Mouse (Mus musculus) heart, postnatal 14 days (tissue): Measurements from ENCODE around the gene Gm15155. TPM values are rescaled to one million over a fixed set of nuclear protein-coding genes. Genes with fewer than 3 reads are reported as not detected.
"Not testable (repeated sequence)": the region's sequence is repeated elsewhere in the genome, so short reads cannot be mapped to it uniquely, and the experiment has no call there.

Source experiments
- DNase-seq, 2 experiments: peaks; one replicate each; pipeline ENCODE4 v3.0.0; 2021 to 2022
- intact Hi-C: fragments of 180-260 bp; cut with DNase I; formaldehyde crosslinking; loops from one replicate; pipeline ENCODE4 v1.15.1; 2025
- long read RNA-seq, 2 experiments: library from polyadenylated mRNA; stranded (forward); transcript quantifications; one replicate each; pipeline ENCODE4 v2.0.0; 2021
- total RNA-seq, 2 experiments: library from RNA; stranded (reverse); gene quantifications; 2 replicates each; pipeline ENCODE4 v1.2.3; 2021

Gm15155 gene
- not detected for total RNA-seq
- long read RNA-seq, experiment 1: 0 reads
- long read RNA-seq, experiment 2: 0 reads

GRCm38 (mm10) chrX:155624341-155624841 is at the start of gene Gm15155:
Gm15155 (plus strand) TSS chrX:155624741.
- no peak for DNase-seq
- intact Hi-C loops: no loop called here

GRCm38 (mm10) chrX:155579791-155580190 is 44.8 kb upstream of the Gm15155 start:
- intact Hi-C loops: no loop called here
- no peak for DNase-seq

- no peak for DNase-seq
- intact Hi-C loops: no loop called here
These were observed 40.0 kb upstream of the Gm15155 start for GRCm38 (mm10) chrX:155584586-155584985.

- DNase-seq: no peak
- intact Hi-C loops: no loop called here
These were observed 33.1 kb upstream of the Gm15155 start for GRCm38 (mm10) chrX:155591490-155591889.

GRCm38 (mm10) chrX:155592467-155592866 is 32.1 kb upstream of the Gm15155 start:
- DNase-seq: no peak
- intact Hi-C loops: no loop called here

GRCm38 (mm10) chrX:155594685-155595084 is 29.9 kb upstream of the Gm15155 start:
- intact Hi-C loops: no loop called here

GRCm38 (mm10) chrX:155596390-155596789 is 28.2 kb upstream of the Gm15155 start:
- no peak for DNase-seq
- intact Hi-C loops: no loop called here

More at GRCm38 (mm10) chrX:155594685-155595084, 29.9 kb upstream of the Gm15155 start:
- DNase-seq: no peak

GRCm38 (mm10) chrX:155601196-155601595 is 23.3 kb upstream of the Gm15155 start:
- intact Hi-C loops: no loop called here
- no peak for DNase-seq

- intact Hi-C loops: no loop called here
- no peak for DNase-seq
These were observed 2.0 kb upstream of the Gm15155 start for GRCm38 (mm10) chrX:155622527-155622926.

- intact Hi-C loops: no loop called here
- DNase-seq: no peak
These were observed 1.5 kb upstream of the Gm15155 start for GRCm38 (mm10) chrX:155622961-155623599.

GRCm38 (mm10) chrX:155623701-155624281 is 750 bp upstream of the Gm15155 start, which contains the start of gene Ptchd1:
Ptchd1 (minus strand) TSS chrX:155623814.
- DNase-seq: no peak
- intact Hi-C loops: no loop called here

GRCm38 (mm10) chrX:155624895-155625294 is 354 bp downstream of the Gm15155 start:
- DNase-seq: no peak
- intact Hi-C loops: no loop called here

- intact Hi-C loops: no loop called here
- no peak for DNase-seq
These were observed 1.2 kb downstream of the Gm15155 start for GRCm38 (mm10) chrX:155625671-155626196.

- intact Hi-C loops: loop anchor here (10.0 kb wide), 1 partner anchor 1661 kb away; no protein-coding TSS in a partner anchor
- DNase-seq: peak in 1 of 2 experiments; percentile 25
These were observed 19.4 kb downstream of the Gm15155 start for GRCm38 (mm10) chrX:155643975-155644374.

- intact Hi-C loops: loop anchor here (5.0 to 10.0 kb wide), 2 partner anchors 1659 to 1816 kb away; no protein-coding TSS in a partner anchor
- no peak for DNase-seq
These were observed 21.4 kb downstream of the Gm15155 start for GRCm38 (mm10) chrX:155645975-155646374.

- intact Hi-C loops: no loop called here
- no peak for DNase-seq
These were observed 33.4 kb downstream of the Gm15155 start for GRCm38 (mm10) chrX:155657971-155658370.

GRCm38 (mm10) chrX:155690440-155690839 is 65.9 kb downstream of the Gm15155 start:
- intact Hi-C loops, DNase-seq: not testable (repeated sequence)

- intact Hi-C loops: no loop called here
- no peak for DNase-seq
These were observed 99.6 kb downstream of the Gm15155 start for GRCm38 (mm10) chrX:155724157-155724556.

GRCm38 (mm10) chrX:155728387-155728786 is 103.8 kb downstream of the Gm15155 start:
- intact Hi-C loops: no loop called here
- no peak for DNase-seq

- DNase-seq: no peak
- intact Hi-C loops: no loop called here
These were observed 263.6 kb downstream of the Gm15155 start for GRCm38 (mm10) chrX:155888118-155888517.

GRCm38 (mm10) chrX:155900040-155900439 is 275.5 kb downstream of the Gm15155 start:
- intact Hi-C loops: no loop called here
- no peak for DNase-seq
